Mouse (Mus musculus) bone marrow, adult 2 months (tissue): Measurements from ENCODE around the gene Prr18.

Experiments
- CTCF ChIP-seq: fragments of 200-500 bp; IDR thresholded peaks from 2 replicates; pipeline ENCODE4 v1.5.1; 2011; ENCODE audit warnings: low read length, control low read depth; ENCODE audit not compliant: control insufficient read depth, insufficient read depth
- POLR2A ChIP-seq: fragments of 200-500 bp; IDR thresholded peaks from 2 replicates; pipeline ENCODE4 v1.6.1; 2011; ENCODE audit warnings: low read depth, mild to moderate bottlenecking, control low read depth, low read length, borderline replicate concordance; ENCODE audit not compliant: control insufficient read depth

DNA sequence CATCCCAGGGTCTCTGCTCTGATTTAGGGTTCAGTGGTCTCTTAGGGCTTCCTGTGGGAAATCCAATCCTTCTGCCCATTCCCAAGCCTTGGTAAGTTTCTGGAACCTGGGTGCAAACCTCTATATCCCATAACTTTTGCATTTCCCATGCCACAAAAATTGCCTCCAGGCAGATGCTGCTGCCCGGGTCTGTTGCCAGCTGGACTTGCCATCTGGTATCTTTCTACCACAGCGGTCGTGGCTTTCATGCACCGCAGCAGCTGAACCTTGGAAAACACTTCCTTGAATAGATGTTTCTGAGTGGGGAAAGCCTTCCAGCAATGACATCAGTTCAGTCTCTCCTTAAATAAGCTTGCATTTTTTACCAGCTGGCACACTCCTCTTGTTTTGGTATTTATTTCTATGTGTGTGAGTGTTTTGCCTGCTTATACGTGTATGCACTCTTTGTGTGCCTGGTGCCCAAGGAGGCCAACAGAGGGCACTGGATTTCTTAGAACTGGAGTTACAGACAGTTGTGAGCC, 10.6 kb downstream of the Prr18 start:
- TF ChIP-seq POLR2A (no peak), CTCF (no peak)
